Comparison of ENCODE assay signal across 24 mouse cellular contexts in the genomic region with DNA sequence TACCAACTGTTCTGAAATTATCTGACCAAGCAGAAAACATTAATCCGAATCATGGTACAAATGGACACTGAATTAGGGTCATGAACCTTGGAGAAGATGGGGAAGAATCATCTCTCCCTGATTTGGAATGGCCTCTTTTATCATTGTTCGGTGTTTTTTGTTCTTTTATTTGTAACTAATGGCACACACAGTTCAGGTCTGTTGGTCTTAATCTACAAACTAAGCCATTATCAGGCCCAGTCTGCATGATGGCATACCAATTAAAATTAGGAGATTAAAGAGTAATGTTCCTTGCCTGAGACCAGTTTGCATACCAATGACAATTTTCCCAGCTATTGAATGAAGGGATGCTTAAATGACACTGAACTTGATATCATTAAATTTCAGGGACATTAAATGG.
A peak's percentile ranks its signal among the peaks of the same experiment; 100 is the strongest.
DNase-seq lines count a peak whose midpoint lies in the region; ATAC-seq and TF ChIP-seq lines count a peak whose summit lies in the region.
"Had no signal": no experiment of that assay in that cellular context is flagged by ENCODE, and none has a peak within 500 bp of the region (broad histone marks: within the 10 kb centered on the region; RNA-seq: fewer than 3 reads in every experiment).

No protein-coding gene starts in this region.

- 70% methylated on average over 2 of the region's 2 CpGs for WGBS in forebrain, embryonic 12.5 days
- WGBS in forebrain, embryonic 10.5 days, result 83% methylated on average over 2 of the region's 2 CpGs
- WGBS in neural tube, embryonic 12.5 days, result 82% methylated on average over 2 of the region's 2 CpGs
- 61% methylated on average over 2 of the region's 2 CpGs for WGBS in neural tube, embryonic 15.5 days

- ATAC-seq in forebrain, embryonic 12.5 days (ENCODE audit: low FRiP score), result peak; percentile 53; the same call in 1 of the 2 replicates
- ATAC-seq in neural tube, embryonic 12.5 days (ENCODE audit: low FRiP score, low read depth), result 0 out of 2 replicates have a peak, but pooled peaks have one; percentile 17
- ATAC-seq in neural tube, embryonic 15.5 days (ENCODE audit: low FRiP score), result no peak
- ATAC-seq: activated CD4-positive, CD25-positive, alpha-beta regulatory T cell, adult 4 months; forebrain, embryonic 13.5 days; forebrain, embryonic 16.5 days; Patski had no signal

- no peaks in the 10 kb centered on the region for H3K9me3 ChIP-seq in forebrain, embryonic 12.5 days
- no peaks in the 10 kb centered on the region for H3K9me3 ChIP-seq in forebrain, embryonic 10.5 days
- no peaks in the 10 kb centered on the region for H3K9me3 ChIP-seq in neural tube, embryonic 12.5 days
- no peaks in the 10 kb centered on the region for H3K9me3 ChIP-seq in neural tube, embryonic 15.5 days (replicated peaks)
- H3K9me3 ChIP-seq: embryonic facial prominence, embryonic 15.5 days had no signal

- H3K27me3 ChIP-seq in forebrain, embryonic 12.5 days, result no peaks in the 10 kb centered on the region
- H3K27me3 ChIP-seq in forebrain, embryonic 10.5 days (ENCODE audit: poor library complexity, severe bottlenecking), result no peaks in the 10 kb centered on the region
- no peaks in the 10 kb centered on the region for H3K27me3 ChIP-seq in neural tube, embryonic 12.5 days (replicated peaks)
- no peaks in the 10 kb centered on the region for H3K27me3 ChIP-seq in neural tube, embryonic 15.5 days (replicated peaks)
- H3K27me3 ChIP-seq: embryonic facial prominence, embryonic 13.5 days; embryonic facial prominence, embryonic 15.5 days; forebrain, embryonic 13.5 days had no signal

- no peak overlapping the region for H3K4me2 ChIP-seq in forebrain, embryonic 12.5 days
- H3K4me2 ChIP-seq in neural tube, embryonic 12.5 days (replicated peaks), result no peak overlapping the region
- no peak overlapping the region for H3K4me2 ChIP-seq in neural tube, embryonic 15.5 days
- H3K4me2 ChIP-seq: embryonic facial prominence, embryonic 13.5 days; embryonic facial prominence, embryonic 15.5 days; forebrain, embryonic 13.5 days had no signal

- H3K4me3 ChIP-seq in forebrain, embryonic 12.5 days (replicated peaks), result no peak overlapping the region
- H3K4me3 ChIP-seq in forebrain, embryonic 10.5 days, result no peak overlapping the region
- no peak overlapping the region for H3K4me3 ChIP-seq in neural tube, embryonic 12.5 days
- no peak overlapping the region for H3K4me3 ChIP-seq in neural tube, embryonic 15.5 days (replicated peaks)
- H3K4me3 ChIP-seq: embryonic facial prominence, embryonic 13.5 days; embryonic facial prominence, embryonic 15.5 days; erythroblast, embryonic 14.5 days; forebrain, embryonic 13.5 days had no signal

- no peak overlapping the region for H3K27ac ChIP-seq in forebrain, embryonic 12.5 days
- no peak overlapping the region for H3K27ac ChIP-seq in forebrain, embryonic 10.5 days
- H3K27ac ChIP-seq in neural tube, embryonic 12.5 days, result no peak overlapping the region
- no peak overlapping the region for H3K27ac ChIP-seq in neural tube, embryonic 15.5 days (replicated peaks)
- H3K27ac ChIP-seq: embryonic facial prominence, embryonic 13.5 days; embryonic facial prominence, embryonic 15.5 days; forebrain, embryonic 13.5 days had no signal

- H3K4me1 ChIP-seq in forebrain, embryonic 12.5 days, result no peaks in the 10 kb centered on the region
- no peaks in the 10 kb centered on the region for H3K4me1 ChIP-seq in forebrain, embryonic 10.5 days
- no peaks in the 10 kb centered on the region for H3K4me1 ChIP-seq in neural tube, embryonic 12.5 days
- H3K4me1 ChIP-seq in neural tube, embryonic 15.5 days, result no peaks in the 10 kb centered on the region
- H3K4me1 ChIP-seq: embryonic facial prominence, embryonic 13.5 days; embryonic facial prominence, embryonic 15.5 days; forebrain, embryonic 13.5 days had no signal

- H3K36me3 ChIP-seq in forebrain, embryonic 12.5 days (replicated peaks), result no peaks in the 10 kb centered on the region
- H3K36me3 ChIP-seq in forebrain, embryonic 10.5 days (replicated peaks), result no peaks in the 10 kb centered on the region
- no peaks in the 10 kb centered on the region for H3K36me3 ChIP-seq in neural tube, embryonic 12.5 days
- H3K36me3 ChIP-seq in neural tube, embryonic 15.5 days, result no peaks in the 10 kb centered on the region
- H3K36me3 ChIP-seq: embryonic facial prominence, embryonic 13.5 days; embryonic facial prominence, embryonic 15.5 days had no signal

- TF ChIP-seq CTCF in brain, embryonic 14.5 days (IDR thresholded peaks at IDR 0.05; ENCODE audit: borderline replicate concordance, extremely low read depth, insufficient read depth, insufficient read length), result no peak

- TF ChIP-seq POLR2A in brain, embryonic 14.5 days (IDR thresholded peaks at IDR 0.05; ENCODE audit: borderline replicate concordance, extremely low read depth, insufficient read depth, insufficient read length, poor library complexity, severe bottlenecking), result no peak

- no peak overlapping the region for H3K9ac ChIP-seq in forebrain, embryonic 12.5 days
- no peak overlapping the region for H3K9ac ChIP-seq in neural tube, embryonic 12.5 days
- no peak overlapping the region for H3K9ac ChIP-seq in neural tube, embryonic 15.5 days (replicated peaks)
- H3K9ac ChIP-seq: embryonic facial prominence, embryonic 13.5 days; embryonic facial prominence, embryonic 15.5 days; forebrain, embryonic 13.5 days had no signal

- DNase-seq in forebrain, embryonic 10.5 days (ENCODE audit: extremely low spot score, low spot score), result no peak
- DNase-seq in Muller cell, postnatal 12 days (ENCODE audit: inconsistent ontology term), result peak; percentile 25
- DNase-seq in brain, embryonic 14.5 days (ENCODE audit: low read depth), result peak; percentile 23
- no peak for DNase-seq in lung, adult 18-20 months
- DNase-seq: adrenal gland, adult 8-10 months; adrenal gland, postnatal 14 days; adrenal gland, postnatal 36 days; cerebellum, adult 11 months; cerebellum, adult 18-20 months; cerebellum, adult 8-10 months; cerebellum, adult 9-11 months; cerebellum, postnatal 14 days; cerebellum, postnatal 36 days; embryo, embryonic 11 days had no signal

Comparison
In these comparisons a context has a peak if more than half of its experiments do, and no peak if none do; other contexts are left out.
1. DNase-seq: peak in Muller cell, postnatal 12 days (single experiment) and brain, embryonic 14.5 days (single experiment); none in forebrain, embryonic 10.5 days (single experiment) and lung, adult 18-20 months (0 of 2).